Mouse (Mus musculus) right cerebral cortex, postnatal 25 days (tissue): ENCODE measurements around the gene Porcn.

Experiments used
- DNase-seq: peaks from one replicate; pipeline ENCODE4 v3.0.0; 2022

The Porcn gene

DNA sequence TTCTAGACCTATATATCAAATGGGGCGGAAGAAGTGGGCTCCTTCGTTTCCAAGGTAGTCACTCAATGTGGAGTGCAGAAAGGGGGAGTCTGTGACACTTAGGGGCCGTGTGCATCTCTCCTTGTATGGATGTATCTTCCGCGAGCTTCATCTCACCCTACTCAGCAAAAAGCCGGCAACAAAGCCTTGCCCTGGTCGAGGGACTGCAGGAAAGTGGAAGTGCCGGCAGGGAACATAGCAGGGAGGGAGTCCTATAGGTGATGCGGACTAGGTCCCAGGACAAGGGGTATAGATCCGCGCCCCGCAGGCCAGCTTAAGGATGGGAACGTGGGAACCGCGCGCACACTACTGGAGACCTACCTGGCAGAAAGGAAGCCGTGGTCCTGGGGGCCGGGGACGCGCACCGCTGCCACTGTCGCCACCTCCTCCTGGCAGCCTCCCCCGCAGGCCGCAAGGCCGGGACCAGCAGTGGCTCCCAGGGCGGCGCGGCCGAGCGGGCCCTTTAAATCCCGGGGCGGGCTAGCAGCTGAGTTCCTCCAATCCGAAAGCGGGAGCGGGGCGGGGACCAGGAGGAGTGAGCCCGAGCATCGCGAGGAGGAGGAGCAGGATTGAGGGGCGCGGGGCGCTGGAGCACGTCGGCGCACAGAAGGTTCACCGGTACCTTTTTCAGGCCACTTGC, at the start of gene Porcn:
Gene Porcn (minus strand): TSS at position 511 of the 679 bp plus-strand sequence.
- DNase-seq: peak; percentile 84

DNA sequence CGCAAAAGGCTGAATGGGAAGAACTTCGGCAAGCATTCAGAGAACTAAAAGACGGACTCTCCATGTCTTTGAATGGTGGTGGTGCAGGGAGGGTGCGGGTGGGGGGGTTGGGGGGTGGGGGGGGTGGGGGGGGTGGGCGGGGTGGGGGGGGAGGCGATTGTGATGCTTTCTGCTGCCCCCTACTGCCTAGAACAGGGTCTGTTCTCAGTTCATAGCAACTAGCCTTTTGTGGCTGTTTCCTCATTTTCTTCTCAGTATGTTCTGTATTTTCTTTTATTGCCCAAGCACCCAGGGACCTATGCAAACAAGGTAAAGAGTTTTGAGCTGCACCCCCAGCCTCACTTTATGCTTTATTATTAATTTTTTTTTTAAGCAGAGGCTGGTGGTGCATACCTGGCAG, 49.5 kb upstream of the Porcn start:
- DNase-seq: no peak

DNA sequence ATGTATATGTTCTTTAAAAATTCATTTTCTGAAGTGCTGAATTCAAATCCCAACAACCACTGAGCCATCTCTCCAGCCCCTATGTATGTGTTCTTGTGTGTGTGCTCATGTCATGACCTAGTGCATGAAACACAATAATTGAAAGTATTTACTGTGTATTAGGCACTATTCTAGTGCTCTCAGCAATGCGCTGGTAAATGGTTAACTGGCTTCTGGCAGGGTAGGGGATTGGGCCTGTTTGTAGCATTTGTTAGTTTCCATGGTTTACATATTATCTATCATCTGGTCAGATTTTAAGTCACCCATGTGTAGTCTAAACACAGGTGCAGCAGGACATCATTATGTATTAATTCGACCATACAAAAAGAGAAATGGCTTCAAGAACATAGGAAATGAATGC, 47.4 kb upstream of the Porcn start:
- no peak for DNase-seq

DNA sequence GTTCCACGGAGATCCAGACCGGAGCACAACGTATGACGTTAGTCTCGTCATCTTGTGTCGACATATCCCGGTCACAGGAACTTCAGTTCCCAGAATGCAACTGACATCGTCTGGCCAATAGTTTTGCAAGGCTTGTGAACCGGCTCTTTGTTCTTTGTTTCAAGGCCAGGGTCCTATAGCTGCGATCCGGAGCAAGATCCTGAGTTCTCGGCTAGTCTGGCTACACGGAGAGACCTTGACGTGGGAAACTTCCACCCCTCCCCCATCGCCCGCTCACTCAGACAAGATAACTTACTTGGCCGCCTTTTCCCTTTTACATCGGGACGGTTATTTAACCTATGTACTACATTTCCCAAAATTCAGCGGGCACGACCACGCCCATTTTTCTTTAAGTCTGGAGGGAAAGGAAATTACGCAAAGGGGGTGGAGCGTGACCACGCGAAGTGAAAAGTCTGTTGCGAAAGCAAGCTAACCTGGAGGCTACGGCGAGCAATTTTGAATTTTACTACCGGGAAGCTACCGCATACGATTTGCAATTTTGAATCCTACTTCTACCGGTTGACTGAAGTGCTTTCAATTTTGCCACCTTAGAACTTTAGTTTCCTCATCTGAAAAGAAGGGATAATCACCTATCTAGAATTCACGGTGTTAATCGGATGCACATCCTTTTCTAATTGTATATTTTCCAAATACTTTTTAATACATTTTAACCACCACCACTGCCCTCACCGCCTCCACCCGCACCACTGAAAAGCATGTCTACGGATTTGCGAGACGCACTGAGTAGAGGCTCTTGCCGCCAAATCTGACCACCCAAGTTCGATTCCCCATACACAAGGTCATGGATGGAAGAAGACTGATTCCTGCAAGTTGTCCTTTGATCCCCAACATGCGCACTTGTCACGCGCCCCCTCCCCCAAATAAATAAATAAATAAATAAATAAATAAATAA, 46.3 kb upstream of the Porcn start, which contains the start of gene Ftsj1:
Gene Ftsj1 (minus strand): TSS at position 73 of the 952 bp plus-strand sequence.
- DNase-seq: peak; percentile 78

DNA sequence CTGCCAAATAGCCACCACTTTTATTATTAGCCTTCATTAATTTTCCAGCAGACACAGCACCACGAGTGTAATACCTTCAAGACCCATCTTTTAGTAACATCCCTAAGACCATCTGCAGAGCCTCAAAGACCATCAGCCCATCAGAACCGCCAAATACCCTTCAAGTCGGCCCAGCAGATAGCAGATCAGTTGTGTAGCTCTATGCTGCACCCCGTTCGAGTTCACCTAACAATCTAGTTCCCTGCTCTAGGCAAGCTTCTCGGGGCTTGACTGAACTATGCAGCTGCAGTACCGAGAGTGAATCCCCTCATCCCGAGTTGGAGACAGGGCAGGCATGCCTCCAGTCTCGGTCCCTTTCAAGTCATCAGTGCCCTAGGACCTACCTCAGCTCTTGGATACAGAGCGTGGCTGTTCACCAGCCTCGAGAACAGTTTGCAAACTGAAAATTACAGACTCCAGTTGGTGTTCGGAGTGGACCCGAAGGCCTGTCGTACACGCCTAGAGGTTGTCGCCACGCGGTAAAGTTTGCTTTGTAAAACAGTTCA, 45.5 kb upstream of the Porcn start:
- no peak for DNase-seq

DNA sequence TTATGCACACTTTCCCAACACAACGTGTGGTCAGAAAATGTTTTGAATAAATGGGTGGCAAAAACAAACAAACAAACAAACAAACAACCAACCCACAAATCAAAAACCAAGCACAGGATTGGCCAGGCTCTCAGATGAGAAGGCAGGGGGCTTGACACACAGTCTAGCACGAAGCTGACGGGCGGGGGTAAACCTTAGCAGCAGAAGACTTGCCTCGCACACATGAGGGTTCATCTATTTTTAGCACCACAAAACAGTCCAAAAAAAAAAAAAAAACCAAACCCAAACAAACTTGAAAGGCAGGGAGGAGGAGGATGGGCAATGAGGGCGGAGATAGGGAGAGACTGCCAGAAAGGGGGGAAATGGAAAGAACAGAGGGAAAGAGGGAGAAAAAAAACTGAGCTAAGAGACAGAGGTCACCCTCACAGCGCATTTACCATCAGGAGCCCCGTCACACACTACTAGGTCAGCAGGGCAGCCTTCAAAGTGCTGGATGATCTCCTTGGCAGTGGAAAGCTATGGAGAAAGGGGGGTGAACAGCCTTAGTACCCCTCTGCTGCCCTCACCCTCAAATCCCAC, 42.3 kb upstream of the Porcn start:
- DNase-seq: no peak

DNA sequence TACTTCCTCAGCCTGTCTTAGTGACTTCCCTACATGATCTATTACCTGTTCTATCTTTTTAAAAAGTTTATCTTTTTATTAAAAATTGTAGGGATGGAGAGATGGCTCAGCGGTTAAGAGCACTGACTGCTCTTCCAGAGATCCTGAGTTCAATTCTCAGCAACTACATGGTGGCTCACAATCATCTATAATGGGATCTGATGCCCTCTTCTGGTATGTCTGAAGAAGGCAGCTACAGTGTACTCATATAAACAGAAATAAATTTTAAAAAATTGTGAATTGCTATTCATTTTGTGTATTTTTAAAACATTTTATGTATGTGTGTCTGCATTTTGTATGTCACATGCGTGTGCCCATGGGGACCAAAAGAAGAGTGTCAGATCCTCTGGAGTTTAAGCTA, 41.4 kb upstream of the Porcn start:
- no peak for DNase-seq

DNA sequence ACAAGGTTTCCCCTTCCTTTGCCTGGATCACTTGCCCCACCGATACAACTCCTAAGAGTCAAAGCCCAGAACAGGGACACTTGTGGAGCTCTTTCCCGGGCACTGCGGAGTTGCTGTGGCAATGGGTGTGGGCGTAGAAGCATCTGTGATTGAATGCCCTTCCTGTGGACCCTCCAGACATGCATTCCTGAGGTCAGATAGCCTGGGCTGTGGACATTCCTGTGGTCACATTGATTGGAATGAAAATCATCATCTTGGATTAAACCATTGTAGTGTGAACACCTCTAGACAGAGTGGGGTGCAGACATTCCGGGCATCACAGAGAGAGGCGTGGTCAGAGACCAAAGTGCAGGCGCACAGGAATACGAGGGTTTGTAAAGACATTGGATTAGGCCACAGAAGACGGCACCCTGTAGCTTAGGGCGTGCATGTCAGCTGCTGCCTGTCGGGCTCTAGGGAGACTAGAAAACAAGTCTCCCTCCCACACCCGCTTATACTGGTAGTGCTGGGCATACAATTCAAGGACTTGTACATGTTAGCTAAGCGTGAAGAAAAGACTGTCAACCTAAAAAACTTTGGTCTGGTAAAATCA, 32.6 kb upstream of the Porcn start:
- DNase-seq: no peak

DNA sequence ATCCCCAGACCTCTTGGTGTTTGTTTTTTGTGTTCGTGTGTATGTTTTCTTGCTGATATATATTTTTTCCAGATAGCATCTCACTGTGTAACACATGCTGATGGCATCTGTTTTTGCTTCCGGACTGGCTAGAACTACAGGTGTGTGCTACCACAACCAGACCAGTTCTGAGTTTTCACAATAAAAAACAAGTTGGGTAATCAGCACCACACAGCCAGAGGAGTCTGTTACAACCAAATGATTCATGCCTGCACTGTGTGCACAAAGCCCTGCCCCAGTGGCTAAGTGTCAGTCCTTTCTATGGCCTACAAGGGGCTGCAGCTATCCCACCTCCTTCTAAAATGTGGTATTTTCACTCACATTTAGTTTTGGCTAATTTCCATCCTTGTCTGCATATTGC, 30.4 kb upstream of the Porcn start:
- no peak for DNase-seq

DNA sequence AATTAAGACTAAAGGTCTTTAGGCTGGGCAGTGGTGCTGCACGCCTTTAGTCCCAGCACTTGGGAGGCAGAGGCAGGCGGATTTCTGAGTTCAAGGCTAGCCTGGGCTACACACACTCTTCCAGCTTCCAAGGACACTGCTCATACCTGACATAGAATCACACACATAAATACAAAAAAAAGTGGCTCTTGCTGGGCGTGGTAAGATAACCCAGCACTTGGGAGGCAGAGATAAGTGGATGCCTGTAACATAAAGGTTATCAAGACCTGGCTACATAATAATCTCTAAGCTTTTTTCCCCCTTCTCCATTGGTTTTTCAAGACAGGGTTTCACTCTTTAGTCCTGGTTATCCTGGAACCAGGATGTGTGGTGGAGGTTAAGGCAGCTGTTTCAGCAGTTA, 27.3 kb upstream of the Porcn start:
- DNase-seq: no peak

DNA sequence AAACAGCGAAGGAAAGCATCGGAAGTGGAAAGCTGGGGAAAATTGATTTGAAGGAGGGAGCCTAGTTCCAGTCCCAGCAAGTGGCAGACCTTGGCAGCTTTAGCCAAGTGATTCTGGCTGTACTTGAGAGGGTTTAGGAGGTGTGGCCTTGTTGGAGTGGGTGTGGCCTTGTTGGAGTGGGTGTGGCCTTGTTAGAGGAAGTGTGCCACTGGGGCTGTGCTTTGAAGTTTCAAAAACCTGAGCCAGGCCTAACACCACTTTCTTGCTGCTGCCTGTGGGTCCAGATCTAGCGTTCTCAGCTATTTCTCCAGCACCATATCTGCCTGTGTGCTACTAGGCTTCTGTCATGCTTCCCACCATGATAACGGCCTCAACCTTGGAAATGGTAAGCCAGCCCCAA, 23.9 kb upstream of the Porcn start:
- DNase-seq: no peak

DNA sequence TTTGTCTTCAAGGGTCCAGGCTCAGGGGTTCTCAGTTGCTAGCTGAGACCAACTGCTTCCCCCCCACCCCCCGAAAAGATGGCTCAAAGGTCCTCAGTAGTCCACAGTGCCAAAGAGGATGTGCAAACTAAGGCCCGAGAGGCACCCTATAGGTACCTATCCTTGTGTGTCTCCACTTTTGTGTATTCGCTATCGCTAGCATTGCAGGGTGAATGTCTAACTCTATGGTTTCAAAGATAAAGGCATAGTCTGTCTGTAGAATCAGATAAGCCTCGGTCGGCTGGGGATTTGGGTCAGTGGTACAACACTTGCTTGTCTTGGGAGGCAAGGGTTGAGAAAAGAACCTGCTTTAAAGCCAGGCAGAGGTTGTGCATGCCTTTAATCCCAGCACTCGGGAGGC, 17.1 kb upstream of the Porcn start:
- DNase-seq: no peak

DNA sequence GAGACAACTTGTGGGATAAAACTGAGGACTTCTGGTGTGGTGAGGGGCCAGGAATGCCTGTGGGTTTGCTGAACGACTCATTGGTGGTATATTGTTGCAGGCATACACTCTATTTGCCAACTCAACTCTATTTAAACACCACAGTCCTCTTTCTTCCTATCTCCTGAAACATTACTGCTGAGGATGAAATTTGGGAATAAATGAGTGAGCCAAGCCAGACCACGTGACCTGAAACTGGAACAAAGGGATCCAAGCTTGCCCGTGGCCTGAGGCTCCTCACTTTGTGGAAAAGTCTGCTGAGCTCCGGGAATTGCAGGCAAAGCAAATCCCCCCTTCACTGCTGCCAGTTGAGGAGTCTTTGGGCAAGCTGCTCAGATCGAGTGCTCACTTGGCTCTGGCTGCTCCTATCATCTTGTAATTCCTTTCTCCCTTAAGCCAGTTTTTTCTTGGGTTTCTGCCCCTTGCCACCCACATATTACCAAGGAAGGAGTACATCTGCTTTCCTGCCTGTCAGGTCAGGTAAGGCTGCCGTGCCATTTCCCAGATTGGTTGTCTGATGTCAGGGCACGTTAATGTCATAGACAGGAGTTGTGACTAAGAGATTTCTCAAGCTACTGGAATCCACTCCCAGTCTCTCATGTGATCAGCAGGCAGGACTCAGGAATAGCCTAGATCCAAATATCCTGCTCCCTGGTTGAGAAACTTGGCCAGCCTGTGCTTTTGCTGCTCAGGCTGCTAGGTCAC, 16.5 kb upstream of the Porcn start:
- DNase-seq: peak; percentile 31

DNA sequence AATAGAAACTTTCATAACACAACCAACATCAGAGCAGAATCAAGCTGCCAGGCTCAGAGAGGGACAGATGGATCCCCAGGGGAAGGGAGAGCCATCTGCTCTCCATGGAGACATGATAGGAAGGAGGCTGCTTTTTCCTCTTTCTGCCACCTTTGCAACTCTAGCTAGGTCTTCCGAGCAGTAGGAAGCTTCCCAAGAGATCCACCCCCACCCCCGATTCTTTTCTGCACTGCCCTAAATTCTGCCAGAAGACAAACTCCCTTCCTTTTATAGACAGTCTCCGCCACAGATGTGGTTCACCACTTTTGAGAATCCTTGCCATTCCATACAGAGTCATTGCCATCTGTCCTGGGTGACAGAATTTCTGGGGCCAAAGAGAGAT, 16.0 kb upstream of the Porcn start:
- DNase-seq: peak; percentile 44

DNA sequence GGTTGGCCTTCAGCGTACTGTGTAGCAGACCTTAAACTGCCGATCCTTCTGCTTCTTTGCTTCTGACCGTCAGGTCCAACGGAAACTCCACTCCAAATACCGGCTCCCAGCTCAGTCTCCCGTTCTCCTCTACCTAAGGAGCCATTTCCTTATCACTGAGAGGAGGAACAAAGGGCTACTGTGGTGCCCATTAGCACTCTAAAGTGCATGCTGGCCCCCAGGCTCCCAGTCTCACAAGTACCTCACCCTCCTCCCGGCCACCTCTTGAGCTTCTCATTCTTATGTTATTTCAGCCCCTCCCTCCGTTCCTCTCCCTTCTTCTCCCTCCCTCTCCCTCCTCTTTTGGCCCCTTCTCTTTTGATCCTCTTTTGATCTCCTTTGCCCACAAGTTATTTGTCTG, 13.3 kb upstream of the Porcn start:
- DNase-seq: no peak

DNA sequence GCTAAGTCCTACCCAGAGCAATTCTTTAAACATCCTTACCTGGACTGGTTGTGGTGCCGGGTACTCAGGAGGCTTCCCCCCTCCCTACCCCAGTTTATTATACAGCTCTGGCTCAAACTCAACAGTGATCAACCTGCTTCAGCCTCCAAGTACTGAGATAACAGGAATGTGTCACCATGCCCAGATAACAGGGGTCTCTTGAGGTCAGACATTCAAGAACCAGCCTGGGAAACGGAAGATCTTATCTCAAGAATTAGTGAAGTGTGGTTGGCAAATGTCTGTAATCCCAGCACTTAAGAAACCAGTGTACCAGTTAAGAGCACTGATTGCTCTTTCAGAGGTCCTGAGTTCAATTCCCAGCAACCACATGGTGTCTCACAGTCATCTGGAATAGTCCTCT, 11.8 kb upstream of the Porcn start:
- DNase-seq: no peak

DNA sequence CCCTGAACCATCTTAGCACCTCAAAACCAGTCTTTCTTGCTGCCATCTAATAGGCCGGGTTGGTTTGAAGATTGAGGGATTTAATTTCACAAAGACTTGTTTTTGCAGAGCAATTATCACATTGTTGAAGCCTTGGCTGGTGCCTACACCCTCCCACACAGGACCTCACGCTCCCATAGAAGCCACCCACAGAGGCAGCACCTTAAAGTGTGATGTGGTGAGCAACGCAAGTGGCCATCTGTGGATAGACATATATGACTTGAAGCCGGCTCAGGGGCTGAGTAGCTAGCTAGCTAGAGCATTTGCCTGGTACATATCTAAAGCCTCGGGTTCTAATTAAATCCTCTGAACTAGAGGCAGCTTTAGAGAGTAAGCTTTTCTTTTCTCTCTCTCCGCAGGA, 11.1 kb upstream of the Porcn start:
- peak; percentile 18 for DNase-seq

DNA sequence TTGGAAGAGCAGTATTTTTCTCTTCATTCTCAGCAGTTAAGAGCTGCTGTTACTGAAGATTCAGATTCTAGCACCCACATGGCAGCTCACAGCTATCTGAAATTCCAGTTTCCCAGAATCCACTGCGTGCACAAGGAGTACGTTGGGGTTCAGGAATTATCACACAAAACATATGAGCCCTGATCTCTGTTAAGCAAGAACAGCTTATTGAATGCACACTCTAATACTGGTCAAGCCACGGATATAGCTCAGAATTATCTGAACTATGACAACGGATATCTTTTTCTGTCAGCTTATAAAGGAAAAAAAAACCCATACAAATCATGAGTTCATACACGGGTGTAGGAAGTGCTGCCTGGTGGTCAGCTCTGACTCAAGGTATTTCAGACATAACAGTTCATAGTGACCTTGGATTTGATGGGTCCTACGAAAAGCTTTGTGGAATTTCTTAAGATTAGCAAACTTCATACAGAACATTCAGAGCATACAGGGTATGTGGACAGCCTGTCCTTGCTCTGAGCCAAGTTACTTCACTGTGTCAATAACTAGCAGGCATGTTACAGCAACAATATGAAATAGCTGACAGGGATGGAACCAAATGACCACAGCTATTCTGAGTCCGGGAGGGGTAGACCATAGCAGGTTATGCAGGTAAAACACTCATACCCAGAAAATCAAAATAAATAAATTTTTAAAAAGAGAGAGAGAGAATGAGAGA, 5.3 kb upstream of the Porcn start:
- DNase-seq: no peak

DNA sequence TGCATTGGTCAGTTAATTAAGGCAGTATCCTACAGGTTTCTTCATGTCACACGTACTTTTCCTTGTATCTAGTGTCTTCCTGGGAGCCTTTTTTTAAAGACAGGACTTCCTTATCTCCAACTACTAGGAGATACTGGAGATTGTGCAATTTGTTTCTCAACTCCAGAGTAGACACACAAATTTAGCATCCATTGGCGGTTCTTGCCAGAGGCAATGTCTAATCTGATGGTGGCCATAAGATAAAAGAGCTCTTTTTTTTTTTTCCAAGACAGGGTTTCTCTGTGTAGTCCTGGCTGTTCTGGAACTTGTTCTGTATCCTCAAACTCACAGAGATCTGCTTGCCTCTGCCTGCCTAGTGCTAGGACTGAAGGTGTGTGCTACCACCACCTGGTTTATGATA, 3.4 kb upstream of the Porcn start:
- no peak for DNase-seq

DNA sequence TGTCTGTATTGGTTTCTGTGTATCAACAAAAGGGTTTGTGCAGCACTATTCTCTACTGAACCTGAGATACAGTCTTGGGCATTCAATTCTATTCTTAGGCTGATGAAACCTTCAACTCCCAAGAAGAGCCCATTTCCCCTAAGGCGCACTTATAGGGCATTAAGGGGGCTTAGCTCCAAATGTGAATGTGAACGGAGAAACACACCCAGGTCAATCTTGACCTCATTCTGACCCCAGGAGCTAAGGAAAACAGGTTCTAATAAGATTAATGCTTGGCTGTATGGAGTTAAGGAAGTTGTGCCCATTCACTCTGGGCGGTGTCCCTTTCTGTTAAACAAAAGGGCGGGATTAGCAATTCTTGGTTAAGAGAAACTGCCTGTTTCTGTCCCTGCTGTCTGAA, 899 bp upstream of the Porcn start:
- no peak for DNase-seq

DNA sequence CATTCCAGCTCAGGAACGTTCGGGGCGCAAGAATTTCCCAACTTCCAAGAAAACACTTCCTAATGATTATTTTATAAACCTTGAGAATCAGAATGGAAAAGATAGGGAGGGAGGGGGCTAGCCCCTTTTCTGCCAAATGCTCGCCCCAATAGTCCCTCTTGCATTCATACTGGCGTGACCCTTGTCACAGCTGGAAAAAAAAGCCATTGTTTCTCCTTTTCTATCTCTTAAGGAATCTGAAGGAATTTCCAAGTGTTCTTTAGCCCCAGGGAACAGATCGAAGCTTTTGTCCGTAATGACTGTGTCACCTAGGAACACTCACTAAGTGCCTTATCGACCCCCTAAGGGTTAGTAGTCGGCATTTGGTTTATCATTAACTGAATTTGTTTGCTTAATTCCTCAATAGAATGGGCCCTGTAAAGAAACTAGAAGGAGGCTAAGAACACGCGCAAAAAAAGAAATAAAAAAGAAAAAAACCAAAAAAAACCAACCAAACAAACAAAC, 421 bp upstream of the Porcn start:
- DNase-seq: no peak

DNA sequence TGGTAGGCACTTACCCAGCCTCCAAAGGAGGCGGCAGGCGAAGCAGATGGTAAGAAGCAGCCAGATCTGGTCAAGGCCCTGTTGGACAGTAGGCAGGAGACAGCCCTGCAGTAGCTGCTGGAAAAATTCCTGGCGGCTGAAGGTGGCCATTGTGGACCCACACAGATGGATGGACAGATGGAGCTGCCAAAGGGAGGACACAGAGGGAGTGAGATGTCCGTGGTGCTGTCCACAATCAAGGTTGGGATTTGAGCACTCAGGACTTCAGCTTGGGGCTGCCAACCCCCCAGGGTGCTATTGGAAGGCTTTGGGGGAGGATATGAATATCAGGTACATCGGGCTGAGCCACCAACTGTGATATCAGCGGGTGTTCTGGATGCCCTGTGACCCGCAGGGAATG, 774 bp downstream of the Porcn start:
- no peak for DNase-seq
